1 mouse cellular context compared by ENCODE assay signal in the genomic region with DNA sequence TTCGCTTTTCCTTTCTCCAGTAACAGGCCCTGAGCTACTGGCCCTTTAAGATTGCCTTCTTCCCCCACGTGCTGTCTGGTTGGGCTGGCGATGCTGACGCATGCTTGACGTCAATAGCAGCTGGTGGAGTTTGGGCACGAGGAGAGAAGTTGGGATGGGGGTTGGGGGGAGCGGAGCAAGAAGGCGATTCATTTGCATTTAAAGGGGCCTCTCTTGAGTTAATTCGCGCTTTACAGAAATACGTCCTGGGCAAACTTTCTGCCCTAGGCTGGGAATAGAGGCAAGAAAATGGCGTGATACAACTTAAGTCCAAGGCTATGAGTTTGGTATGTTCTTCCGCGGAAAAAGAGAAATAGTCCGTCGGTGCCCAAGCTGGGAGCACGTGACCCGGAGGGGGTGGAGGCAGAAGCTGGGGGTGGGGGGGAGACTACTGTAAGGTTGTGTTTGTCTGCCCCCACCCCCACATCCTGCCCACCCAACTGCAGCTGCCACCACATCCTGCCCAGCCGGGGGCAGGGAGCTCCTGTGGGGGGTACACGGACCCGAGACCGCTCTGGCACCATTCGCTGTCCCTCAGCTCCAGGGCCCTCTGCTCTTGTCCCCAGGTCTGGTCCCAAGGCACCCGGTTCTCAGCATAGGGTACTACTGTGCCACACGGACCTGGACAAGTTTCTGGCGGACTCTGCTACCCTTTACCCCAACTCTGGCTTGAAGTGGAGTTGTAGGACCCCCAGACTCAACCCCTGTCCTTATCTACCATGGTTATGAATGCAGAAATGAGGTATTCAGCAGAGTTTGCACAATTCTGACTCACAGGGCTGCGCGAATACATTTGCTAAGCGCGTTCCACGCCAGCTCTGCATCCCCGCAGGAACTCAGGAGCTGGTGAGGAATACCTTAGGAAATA.
A peak's percentile ranks its signal among the peaks of the same experiment; 100 is the strongest.
TF ChIP-seq lines count a peak whose summit lies in the region.

No protein-coding gene starts in this region.

TF ChIP-seq in MEL, 35 proteins besides CTCF, POLR2A, EP300 and RAD21 (continued from another document):
- peak; percentile 99 for TF ChIP-seq MAX (IDR thresholded peaks at IDR 0.05; ENCODE audit: low read length)
- TF ChIP-seq ZMIZ1 (IDR thresholded peaks at IDR 0.05; ENCODE audit: low read depth, low read length): peak; percentile 79
- peak; percentile 80 for TF ChIP-seq KAT2A (conservative IDR thresholded peaks at IDR 0.05; ENCODE audit: low read depth, low read length)
- peak; percentile 52; the same call in 1 of the 2 replicates for TF ChIP-seq NRF1 (IDR thresholded peaks at IDR 0.05; ENCODE audit: insufficient read depth, low read depth, low read length, poor library complexity, severe bottlenecking)
- TF ChIP-seq BHLHE40 (IDR thresholded peaks at IDR 0.05; ENCODE audit: borderline replicate concordance, low read depth, low read length): peak; percentile 97
- TF ChIP-seq TCF12 (IDR thresholded peaks at IDR 0.05; ENCODE audit: low read depth, low read length): peak; percentile 15
- peak; percentile 12; the same call in 1 of the 2 replicates for TF ChIP-seq GATA1 (IDR thresholded peaks at IDR 0.05; ENCODE audit: low read depth, low read length)
- TF ChIP-seq RCOR1 (IDR thresholded peaks at IDR 0.05; ENCODE audit: low read depth, low read length): no peak
